Mouse (Mus musculus): Measurements from ENCODE around the gene Nfkbil1. TPM values are rescaled to one million over a fixed set of nuclear protein-coding genes. Genes with fewer than 3 reads are reported as not detected.

The Nfkbil1 gene
- total RNA-seq (2021), result 10 to 100 TPM in 1 of 2 experiments, 1 to 10 TPM in 1; 9.9 to 11.1 TPM
- long read RNA-seq, experiment 1, transcript Nfkbil1-201 (4 exons, 1,447 nt), result major isoform, 7 of 10 reads
- long read RNA-seq, experiment 1, partial matches to known transcripts, result 3 of 10 reads
- long read RNA-seq, experiment 1, other reads (novel, unspliced or antisense), result 0 of 10 reads
- long read RNA-seq, experiment 2, transcript Nfkbil1-201 (4 exons, 1,447 nt), result major isoform, 8 of 11 reads
- long read RNA-seq, experiment 2, partial matches to known transcripts, result 1 of 11 reads
- long read RNA-seq, experiment 2, other reads (novel, unspliced or antisense), result 2 of 11 reads

GRCm38 (mm10) chr17:35235614-35236389 is at the start of gene Nfkbil1:
Gene Nfkbil1 (minus strand): TSS chr17:35235792.
- peak; percentile 80 for DNase-seq

GRCm38 (mm10) chr17:35280276-35280675 is 44.7 kb upstream of the Nfkbil1 start:
- no peak for DNase-seq

GRCm38 (mm10) chr17:35278957-35279688 is 43.5 kb upstream of the Nfkbil1 start:
- DNase-seq, result no peak

- DNase-seq, result no peak
Observed at GRCm38 (mm10) chr17:35278049-35278448, 42.5 kb upstream of the Nfkbil1 start.

- DNase-seq, result no peak
Observed at GRCm38 (mm10) chr17:35276304-35276864, 40.8 kb upstream of the Nfkbil1 start.

- DNase-seq, result peak; percentile 93
Observed at GRCm38 (mm10) chr17:35274770-35275169, 39.2 kb upstream of the Nfkbil1 start.

- DNase-seq, result no peak
Observed at GRCm38 (mm10) chr17:35272249-35272648, 36.7 kb upstream of the Nfkbil1 start.

- no peak for DNase-seq
Observed at GRCm38 (mm10) chr17:35269653-35270347, 34.2 kb upstream of the Nfkbil1 start.

GRCm38 (mm10) chr17:35267399-35268086 is 32.0 kb upstream of the Nfkbil1 start:
- no peak for DNase-seq

- no peak for DNase-seq
Observed at GRCm38 (mm10) chr17:35263523-35263883, 27.9 kb upstream of the Nfkbil1 start.

- DNase-seq, result peak; percentile 99
Observed at GRCm38 (mm10) chr17:35262664-35263522, 27.3 kb upstream of the Nfkbil1 start, which contains the start of gene H2-D1. Gene H2-D1 (plus strand): TSS chr17:35262730.

- DNase-seq, result no peak
Observed at GRCm38 (mm10) chr17:35261651-35262050, 26.1 kb upstream of the Nfkbil1 start.

- DNase-seq, result no peak
Observed at GRCm38 (mm10) chr17:35259621-35260020, 24.0 kb upstream of the Nfkbil1 start.

GRCm38 (mm10) chr17:35258492-35259478 is 23.2 kb upstream of the Nfkbil1 start:
- DNase-seq, result no peak

- DNase-seq, result peak; percentile 95
Observed at GRCm38 (mm10) chr17:35257824-35258491, 22.4 kb upstream of the Nfkbil1 start.

- no peak for DNase-seq
Observed at GRCm38 (mm10) chr17:35257378-35257777, 21.8 kb upstream of the Nfkbil1 start.

- DNase-seq, result no peak
Observed at GRCm38 (mm10) chr17:35255704-35256103, 20.1 kb upstream of the Nfkbil1 start.

- no peak for DNase-seq
Observed at GRCm38 (mm10) chr17:35255301-35255700, 19.7 kb upstream of the Nfkbil1 start.
